Mouse (Mus musculus) forebrain, embryonic 12.5 days (tissue): ENCODE data around the gene Fer1l5. TPM values are rescaled to one million over a fixed set of nuclear protein-coding genes. Genes with fewer than 3 reads are reported as not detected.

ENCODE experiments used
- ATAC-seq: fragments of 200-750 bp; cut with Nextera tagmentation; 2 replicates; pipeline ENCODE4 v1.8.0; 2017; ENCODE audit warnings: moderate TSS enrichment; ENCODE audit not compliant: low FRiP score
- H3K27ac ChIP-seq: fragments of 300-500 bp; sonication (generic); 2 replicates; pipeline ENCODE4 v1.5.1; 2016; ENCODE audit warnings: mild to moderate bottlenecking
- H3K27me3 ChIP-seq: fragments of 300-500 bp; sonication (generic); 2 replicates; pipeline ENCODE4 v1.6.1; 2016; ENCODE audit warnings: mild to moderate bottlenecking
- H3K36me3 ChIP-seq: fragments of 300-500 bp; sonication (generic); replicated peaks from 2 replicates; pipeline ENCODE4 v1.6.1; 2016; ENCODE audit warnings: mild to moderate bottlenecking
- H3K4me1 ChIP-seq: fragments of 300-500 bp; sonication (generic); 2 replicates; pipeline ENCODE4 v1.6.1; 2016
- H3K4me2 ChIP-seq: fragments of 300-500 bp; sonication (generic); 2 replicates; pipeline ENCODE4 v1.6.1; 2016; ENCODE audit warnings: mild to moderate bottlenecking, moderate library complexity
- H3K4me3 ChIP-seq: fragments of 300-500 bp; sonication (generic); replicated peaks from 2 replicates; pipeline ENCODE4 v1.5.1; 2016; ENCODE audit warnings: mild to moderate bottlenecking
- H3K9ac ChIP-seq: fragments of 300-500 bp; sonication (generic); 2 replicates; pipeline ENCODE4 v1.6.1; 2016; ENCODE audit warnings: mild to moderate bottlenecking
- H3K9me3 ChIP-seq: fragments of 300-500 bp; sonication (generic); 2 replicates; pipeline ENCODE4 v1.6.1; 2016
- WGBS: fragments of 180-500 bp; shearing (Covaris S2); methylation state at CpG from one replicate; pipeline ENCODE4 v1.1.7; 2016; 5-methylcytosine and 5-hydroxymethylcytosine counted together
- polyA plus RNA-seq: library from polyadenylated mRNA; unstranded; fragments of >200 nt; fragmentation: Nextera tagmentation; extraction: Ambion mirVana; gene quantifications from 2 replicates; pipeline ENCODE4 v1.2.1, GENCODE M21; 2016

The Fer1l5 gene
- polyA plus RNA-seq, 1 experiment from 2014 or later = 2.0 TPM

DNA sequence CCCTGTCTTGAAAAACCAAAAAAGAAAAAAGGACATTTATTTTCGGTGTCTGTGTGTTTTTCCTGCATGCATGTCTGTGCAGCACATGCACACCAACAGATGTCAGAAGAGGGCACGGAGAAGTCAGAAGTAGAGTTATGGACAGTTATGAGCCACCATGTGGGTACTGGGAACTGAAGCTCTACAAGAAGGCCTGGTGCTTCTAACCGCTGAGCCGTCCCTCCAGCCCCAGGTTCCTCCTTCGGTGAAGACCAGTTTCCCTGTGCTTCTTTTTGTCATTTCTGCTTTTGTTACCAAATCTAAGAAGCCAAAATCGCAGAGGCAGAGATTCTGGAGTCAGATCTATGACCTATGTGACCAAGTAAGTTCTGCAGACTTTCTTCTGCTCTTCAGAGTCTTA lies 64.4 kb downstream of the Fer1l5 start:
- Histone ChIP-seq H3K4me2 (no peak overlapping the region), H3K9ac (no peak overlapping the region), H3K36me3 (peaks cover 85% of the 10 kb centered on the region), H3K4me1 (no peaks in the 10 kb centered on the region), H3K27ac (no peak overlapping the region), H3K27me3 (no peaks in the 10 kb centered on the region), H3K4me3 (no peak overlapping the region), H3K9me3 (no peaks in the 10 kb centered on the region)
- WGBS = 93% methylated on average over 6 of the region's 6 CpGs
- no peak for ATAC-seq

DNA sequence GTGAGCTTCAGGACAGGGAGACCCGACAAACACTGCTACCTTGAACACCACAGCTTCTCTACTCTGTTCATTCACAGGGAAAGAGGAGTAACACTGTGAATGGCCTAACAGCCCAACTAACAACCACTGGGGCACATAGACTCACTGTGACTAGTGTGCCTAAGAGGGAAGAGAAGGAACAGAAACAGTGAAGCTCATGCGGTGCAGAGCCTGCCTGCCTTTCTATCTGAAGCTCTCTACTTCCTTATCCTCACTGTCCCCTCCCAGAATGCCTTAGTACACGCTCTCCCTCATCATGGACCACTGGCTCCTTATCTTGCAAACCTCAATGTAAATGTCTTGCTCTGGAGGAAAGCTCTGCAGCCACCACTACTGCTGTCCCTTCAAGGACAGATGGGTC lies 65.1 kb downstream of the Fer1l5 start:
- WGBS = 97% methylated on average over 3 of the region's 3 CpGs
- Histone ChIP-seq H3K4me3 (no peak overlapping the region), H3K4me1 (no peaks in the 10 kb centered on the region), H3K36me3 (peaks cover 83% of the 10 kb centered on the region), H3K27me3 (no peaks in the 10 kb centered on the region), H3K9me3 (no peaks in the 10 kb centered on the region), H3K27ac (no peak overlapping the region), H3K9ac (no peak overlapping the region), H3K4me2 (no peak overlapping the region)
- ATAC-seq = no peak

DNA sequence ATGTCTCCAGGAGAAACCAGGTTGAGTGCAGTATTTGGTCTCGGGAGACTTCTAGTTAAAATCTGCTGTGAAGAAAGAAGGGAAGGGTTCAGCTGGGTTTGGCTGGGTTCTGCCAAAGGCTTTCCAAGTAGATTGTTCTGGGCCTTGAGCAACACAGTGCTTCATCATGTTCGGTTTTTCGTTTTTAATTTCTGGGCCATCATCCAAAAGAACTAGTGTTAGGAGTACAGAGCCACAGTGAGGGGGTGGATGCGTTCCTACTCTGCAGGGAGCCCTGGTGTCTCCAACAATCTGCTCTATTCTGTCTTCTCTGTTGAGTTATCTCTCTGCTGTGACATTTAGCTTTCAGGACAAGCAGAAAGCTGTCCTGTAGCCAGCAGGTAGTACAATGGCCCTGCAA lies 69.0 kb downstream of the Fer1l5 start:
- Histone ChIP-seq H3K4me3 (no peak overlapping the region), H3K36me3 (peaks cover 57% of the 10 kb centered on the region), H3K4me2 (no peak overlapping the region), H3K4me1 (peaks cover 8% of the 10 kb centered on the region), H3K27me3 (no peaks in the 10 kb centered on the region), H3K27ac (no peak overlapping the region), H3K9ac (no peak overlapping the region), H3K9me3 (no peaks in the 10 kb centered on the region)
- WGBS = 94% methylated on average over 4 of the region's 4 CpGs
- no peak for ATAC-seq

DNA sequence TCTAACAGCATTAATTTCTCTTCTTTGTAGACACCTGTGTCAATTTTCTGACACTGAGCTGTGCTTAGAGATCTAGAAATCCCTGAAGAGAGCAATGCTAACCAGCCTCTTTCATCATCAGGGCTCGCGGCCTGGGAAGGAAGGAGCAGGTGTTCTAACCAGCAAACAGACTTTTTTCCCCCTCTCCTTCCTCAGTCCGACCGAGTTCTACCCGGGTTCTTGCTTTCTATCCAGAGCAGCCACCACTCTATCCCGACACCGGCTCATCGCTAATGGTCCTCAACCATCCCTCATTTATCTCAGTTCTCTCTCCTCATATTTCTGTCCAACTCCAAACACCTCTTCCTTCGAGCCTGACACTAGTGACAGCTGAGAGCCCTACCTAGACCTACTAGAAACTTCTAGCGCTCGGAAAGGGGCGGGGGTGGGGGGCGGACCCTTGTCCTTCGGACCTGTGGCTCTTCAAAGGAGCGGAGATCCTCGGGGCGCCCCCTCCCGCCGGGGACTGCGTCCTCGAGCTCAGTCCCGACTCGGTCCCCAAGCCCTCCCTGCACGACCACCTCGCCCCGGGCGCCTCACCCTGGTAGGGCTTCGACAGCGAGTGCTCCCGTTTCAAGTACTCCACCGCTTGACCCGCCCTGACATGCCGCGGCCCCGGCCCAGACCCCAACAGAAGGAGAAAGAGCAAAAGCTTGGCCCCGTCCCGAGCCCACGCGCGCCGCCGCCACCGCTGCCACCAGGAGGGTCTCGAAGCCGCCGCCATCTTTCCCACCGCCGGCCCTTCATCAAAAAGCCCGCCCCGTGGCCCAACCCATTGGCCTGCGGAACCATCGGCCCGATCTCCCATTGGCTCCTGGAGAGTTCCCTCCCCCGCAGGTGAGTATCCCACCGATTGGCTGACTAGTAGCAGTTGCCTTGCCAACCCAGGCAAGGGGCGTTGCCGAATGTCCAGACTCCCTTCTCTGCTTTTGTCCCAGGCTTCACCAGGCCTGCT lies 72.7 kb downstream of the Fer1l5 start, which contains the start of gene Lman2l:
Lman2l (minus strand) TSS at position 801 of the 994 bp plus-strand sequence.
- no peaks in the 10 kb centered on the region for H3K27me3 ChIP-seq
- peak within 1 kb of the TSS; percentile 77 for H3K9ac ChIP-seq
- H3K4me1 ChIP-seq = peaks cover 8% of the 10 kb centered on the region
- peak within 1 kb of the TSS; percentile 64 for H3K4me2 ChIP-seq
- peak; percentile 100 for ATAC-seq
- H3K4me3 ChIP-seq = peak within 1 kb of the TSS; percentile 81
- peak within 1 kb of the TSS; percentile 85 for H3K27ac ChIP-seq
- H3K9me3 ChIP-seq = no peaks in the 10 kb centered on the region
- peaks cover 20% of the 10 kb centered on the region for H3K36me3 ChIP-seq
- WGBS = 1% methylated on average over 57 of the region's 57 CpGs

DNA sequence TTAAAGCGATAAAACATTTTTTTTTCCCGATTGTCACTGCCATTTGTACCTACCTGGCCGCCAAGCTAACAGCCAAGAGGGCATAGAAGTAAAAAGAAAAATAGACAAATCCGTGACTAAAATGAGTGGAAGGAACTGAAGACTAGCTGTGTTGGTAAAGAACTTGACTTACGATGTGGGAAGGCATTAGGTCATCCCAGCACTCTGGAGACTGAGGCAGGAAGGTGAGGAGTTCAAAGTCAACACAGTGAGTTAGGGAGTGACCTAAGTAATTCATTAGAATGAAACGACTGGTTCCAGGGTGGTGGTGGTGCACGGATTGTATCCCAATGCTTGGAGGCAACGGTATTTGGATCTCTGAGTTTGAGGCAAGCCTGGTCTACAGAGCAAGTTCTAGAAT lies 73.4 kb downstream of the Fer1l5 start:
- no peak overlapping the region for H3K9ac ChIP-seq
- peak overlapping the region; percentile 81 for H3K4me3 ChIP-seq
- peak overlapping the region; percentile 27; the same call in 1 of the 2 replicates for H3K4me2 ChIP-seq
- H3K27ac ChIP-seq = peak overlapping the region; percentile 78; the same call in 1 of the 2 replicates
- ATAC-seq = peak; percentile 50; the same call in 1 of the 2 replicates
- peaks cover 8% of the 10 kb centered on the region for H3K4me1 ChIP-seq
- WGBS = 45% methylated on average over 8 of the region's 8 CpGs
- H3K36me3 ChIP-seq = peaks cover 17% of the 10 kb centered on the region
- H3K27me3 ChIP-seq = no peaks in the 10 kb centered on the region
- H3K9me3 ChIP-seq = no peaks in the 10 kb centered on the region

DNA sequence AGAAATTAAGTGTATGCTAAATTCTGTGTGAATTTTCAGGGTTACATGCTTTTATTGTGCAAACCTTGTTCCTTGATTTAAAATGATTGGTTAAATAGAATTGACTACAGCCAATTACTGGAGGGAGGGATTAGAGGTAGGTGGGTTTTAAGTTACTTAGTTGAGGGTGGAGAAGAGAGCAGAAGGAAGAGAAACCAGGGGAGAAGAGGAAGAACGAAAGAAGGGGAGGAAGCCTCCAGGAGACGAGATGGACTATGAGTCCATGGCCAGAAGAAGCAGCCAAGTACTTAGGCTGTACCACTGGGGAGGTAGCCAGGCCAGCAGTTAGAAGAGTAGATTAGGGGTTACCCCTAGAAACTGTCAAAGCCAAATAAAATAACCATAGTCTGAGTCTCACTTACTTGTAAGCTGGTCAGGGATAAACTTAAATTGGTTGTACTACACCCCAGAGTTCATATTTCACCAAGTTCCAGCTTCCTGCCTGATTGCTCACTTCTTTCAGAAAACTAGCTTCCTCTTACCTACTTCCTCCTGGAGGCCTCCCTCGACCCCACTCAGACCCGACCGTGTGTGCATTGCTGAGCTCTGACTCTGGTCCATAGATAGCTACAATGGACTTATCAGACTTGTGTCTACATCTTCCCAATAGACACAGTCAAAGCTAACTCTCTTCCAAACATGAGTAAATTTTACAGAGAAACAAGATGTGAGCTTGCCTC lies 74.2 kb downstream of the Fer1l5 start:
- no peak overlapping the region for H3K4me3 ChIP-seq
- H3K9ac ChIP-seq = no peak overlapping the region
- no peak overlapping the region for H3K27ac ChIP-seq
- H3K36me3 ChIP-seq = peaks cover 13% of the 10 kb centered on the region
- H3K9me3 ChIP-seq = no peaks in the 10 kb centered on the region
- 94% methylated on average over 5 of the region's 5 CpGs for WGBS
- ATAC-seq = no peak
- H3K4me1 ChIP-seq = peaks cover 8% of the 10 kb centered on the region
- H3K4me2 ChIP-seq = no peak overlapping the region
- no peaks in the 10 kb centered on the region for H3K27me3 ChIP-seq

DNA sequence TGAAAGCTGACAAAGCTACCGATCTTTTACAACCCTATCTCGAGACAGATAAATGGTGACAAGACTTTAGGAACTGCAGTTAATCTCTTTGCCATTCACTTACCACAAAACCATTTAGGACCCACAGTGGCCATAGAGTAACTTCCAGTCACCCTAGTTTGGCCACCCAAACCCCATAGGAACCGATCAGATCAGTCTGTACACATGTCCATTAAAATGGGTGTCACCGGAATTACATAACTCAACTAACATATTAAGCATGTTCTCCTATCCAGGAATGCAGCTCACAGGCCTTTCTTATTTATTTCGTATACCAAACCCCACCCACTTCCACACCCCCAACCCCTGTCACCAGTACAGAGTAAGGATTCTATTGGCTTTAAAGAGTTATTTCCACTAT lies 74.8 kb downstream of the Fer1l5 start:
- Histone ChIP-seq H3K27ac (no peak overlapping the region), H3K9ac (no peak overlapping the region), H3K36me3 (peaks cover 9% of the 10 kb centered on the region; the same call in 1 of the 2 replicates), H3K9me3 (no peaks in the 10 kb centered on the region), H3K4me1 (peaks cover 8% of the 10 kb centered on the region), H3K4me3 (no peak overlapping the region), H3K4me2 (no peak overlapping the region), H3K27me3 (no peaks in the 10 kb centered on the region)
- no peak for ATAC-seq
- WGBS = 90% methylated on average over 5 of the region's 5 CpGs

DNA sequence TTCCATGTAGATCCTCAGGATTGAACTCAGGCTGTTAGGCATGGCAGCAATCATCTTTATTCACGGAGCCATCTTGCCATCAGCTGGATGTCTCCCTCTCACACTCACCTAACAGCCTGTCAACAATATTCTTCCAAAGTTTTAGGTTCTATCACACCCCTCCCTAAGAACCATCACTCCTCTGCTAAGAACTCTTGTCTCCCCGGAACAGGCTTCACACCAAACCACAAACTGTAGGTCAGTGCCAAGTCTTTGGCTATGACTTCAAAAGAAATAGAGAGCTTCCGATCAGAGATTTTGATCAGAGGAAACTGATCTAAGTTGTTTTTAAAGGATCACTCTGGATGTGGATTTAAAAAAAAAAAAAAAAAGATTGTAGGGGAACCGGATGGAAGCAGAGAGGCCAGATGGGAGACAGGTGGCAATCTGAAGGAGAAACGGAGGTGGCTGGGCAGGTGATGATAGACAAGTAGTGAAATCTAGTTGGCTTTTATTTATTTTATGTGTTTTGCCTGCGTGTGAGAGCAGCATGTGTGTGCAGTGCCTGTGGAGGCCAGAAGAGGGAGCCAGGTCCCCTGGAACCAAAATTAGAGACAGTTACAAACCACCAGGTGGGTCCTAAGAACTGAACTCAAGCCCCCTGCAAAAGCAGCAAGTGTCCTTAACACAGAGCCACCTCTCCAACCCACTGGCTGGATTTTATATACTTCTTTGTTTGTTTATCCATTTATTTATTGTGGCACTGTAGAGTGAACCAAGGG lies 82.1 kb downstream of the Fer1l5 start:
- Histone ChIP-seq H3K36me3 (no peaks in the 10 kb centered on the region), H3K4me1 (no peaks in the 10 kb centered on the region), H3K9ac (no peak overlapping the region), H3K4me2 (no peak overlapping the region), H3K9me3 (no peaks in the 10 kb centered on the region), H3K4me3 (no peak overlapping the region), H3K27ac (no peak overlapping the region), H3K27me3 (no peaks in the 10 kb centered on the region)
- no peak for ATAC-seq
- WGBS = 82% methylated on average over 6 of the region's 6 CpGs

DNA sequence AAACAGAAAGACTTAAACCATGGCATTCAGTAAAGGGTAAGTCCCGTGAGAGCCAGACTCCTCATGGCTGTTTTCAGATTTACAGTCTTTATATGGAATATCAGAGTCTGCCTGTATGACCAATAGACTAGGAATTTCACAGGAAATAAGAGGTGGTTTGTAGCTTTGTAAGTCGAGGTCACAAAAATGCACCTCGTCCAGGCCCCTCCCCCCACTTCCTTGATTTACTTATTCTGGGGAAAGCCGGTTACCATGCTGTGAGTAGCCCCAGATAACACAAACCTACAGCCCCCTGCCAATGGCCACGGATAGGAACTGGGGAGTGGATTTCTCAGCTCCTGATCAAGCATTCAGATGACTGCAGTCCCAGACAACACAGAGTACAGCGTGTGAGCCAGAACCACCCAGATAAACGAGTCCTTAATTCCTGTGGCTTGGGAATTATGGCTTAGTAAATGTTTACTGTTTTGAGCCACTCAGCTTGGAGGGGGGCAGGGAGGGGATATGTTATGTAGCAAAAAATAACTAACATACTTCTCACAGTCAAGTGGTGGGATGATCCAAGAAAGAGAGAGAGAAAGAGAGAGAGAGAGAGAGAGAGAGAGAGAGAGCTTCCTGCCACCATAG lies 85.4 kb downstream of the Fer1l5 start:
- Histone ChIP-seq H3K4me3 (no peak overlapping the region), H3K9me3 (no peaks in the 10 kb centered on the region), H3K4me1 (no peaks in the 10 kb centered on the region), H3K27ac (no peak overlapping the region), H3K4me2 (no peak overlapping the region), H3K9ac (no peak overlapping the region), H3K27me3 (no peaks in the 10 kb centered on the region), H3K36me3 (no peaks in the 10 kb centered on the region)
- ATAC-seq = no peak
- WGBS = 50% methylated on average over 7 of the region's 7 CpGs

DNA sequence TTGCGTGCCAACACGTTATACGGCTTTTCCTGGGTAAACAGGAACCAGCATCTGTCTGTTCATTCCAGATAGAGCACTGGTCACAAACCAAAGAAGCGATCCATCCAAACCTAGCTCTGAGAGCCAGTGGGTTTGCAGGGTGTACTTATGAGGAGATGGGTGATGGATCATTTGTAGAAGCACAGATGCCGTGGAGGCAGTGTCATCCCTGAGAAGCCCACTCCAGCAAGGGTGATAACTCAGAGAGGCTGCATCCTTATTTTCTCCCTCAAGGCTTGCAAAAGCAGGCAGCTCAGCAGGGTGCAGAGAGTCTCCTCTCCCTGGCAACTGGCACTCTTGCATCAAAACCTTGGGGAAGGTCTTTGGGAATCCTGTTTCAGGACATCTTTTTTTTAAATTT lies 86.1 kb downstream of the Fer1l5 start:
- WGBS = 94% methylated on average over 5 of the region's 5 CpGs
- Histone ChIP-seq H3K36me3 (no peaks in the 10 kb centered on the region), H3K27me3 (no peaks in the 10 kb centered on the region), H3K27ac (no peak overlapping the region), H3K4me2 (no peak overlapping the region), H3K9ac (no peak overlapping the region), H3K9me3 (no peaks in the 10 kb centered on the region), H3K4me1 (no peaks in the 10 kb centered on the region), H3K4me3 (no peak overlapping the region)
- ATAC-seq = no peak

DNA sequence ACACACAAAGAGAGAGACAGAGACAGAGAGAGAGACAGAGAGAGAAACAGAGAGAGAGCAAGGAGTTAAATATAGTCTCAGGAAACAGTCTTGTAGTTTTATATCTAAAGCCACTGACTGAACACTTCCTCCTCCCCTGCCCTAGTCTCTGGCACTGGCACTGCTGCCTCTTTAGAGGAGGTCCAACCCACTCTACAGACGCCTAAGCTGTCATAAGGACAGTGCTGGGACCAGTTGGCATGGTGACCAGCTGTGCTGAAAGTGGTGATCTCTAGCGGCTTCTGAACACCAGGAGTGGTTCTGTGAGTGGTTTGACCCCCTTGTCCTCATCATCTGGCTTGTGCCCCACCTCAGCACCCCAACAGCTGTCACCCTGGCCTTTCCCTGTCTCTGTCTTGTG lies 89.7 kb downstream of the Fer1l5 start:
- Histone ChIP-seq H3K4me1 (no peaks in the 10 kb centered on the region), H3K36me3 (no peaks in the 10 kb centered on the region), H3K27me3 (no peaks in the 10 kb centered on the region), H3K4me2 (no peak overlapping the region), H3K9me3 (no peaks in the 10 kb centered on the region), H3K4me3 (no peak overlapping the region), H3K27ac (no peak overlapping the region), H3K9ac (no peak overlapping the region)
- ATAC-seq = no peak
- 68% methylated on average over 2 of the region's 2 CpGs for WGBS
